Mouse (Mus musculus): Measurements from ENCODE around the gene Clk2. TPM values are rescaled to one million over a fixed set of nuclear protein-coding genes. Genes with fewer than 3 reads are reported as not detected.

The Clk2 gene
- polyA plus RNA-seq (2012; rRNA removed), result 48.3 and 50.6 TPM in 2 replicates

DNA sequence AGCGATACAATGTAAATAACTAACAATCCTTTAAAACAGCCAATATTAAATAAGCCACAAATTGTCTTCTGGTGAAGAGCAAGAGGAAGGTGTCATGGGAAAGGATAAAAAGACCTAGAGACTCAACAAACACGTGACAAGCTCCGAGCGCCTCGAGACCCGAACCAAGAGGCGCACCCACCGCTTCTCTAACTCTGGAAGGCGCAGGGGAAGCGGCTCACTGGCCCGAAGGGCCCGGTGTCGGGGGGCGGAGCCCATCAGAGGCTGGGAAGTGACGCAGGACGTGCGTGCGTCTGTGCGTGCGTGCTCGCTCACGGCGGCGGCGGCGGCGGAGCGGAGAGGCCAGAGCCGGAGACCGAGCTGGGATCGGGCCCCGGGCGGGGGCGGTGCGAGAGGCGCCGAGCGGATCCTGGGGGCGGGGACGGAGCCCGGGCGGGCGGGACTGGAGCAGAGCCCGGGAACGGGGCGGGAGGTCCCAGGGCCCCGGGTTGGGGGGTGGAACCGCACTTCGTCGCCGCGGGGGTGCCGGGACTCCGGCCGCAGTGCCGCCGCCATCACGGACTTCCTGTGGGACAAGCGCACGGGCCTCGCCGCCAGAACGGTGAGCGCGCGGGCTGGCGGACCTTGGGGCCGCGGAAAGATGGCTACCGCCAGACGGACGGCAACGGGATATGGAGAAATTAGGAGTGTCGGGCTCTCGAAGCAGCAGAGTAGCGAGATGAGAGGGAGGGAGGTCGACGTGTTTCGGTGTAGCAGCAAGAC is at the start of gene Clk2:
Gene Clk2 (plus strand): TSS at position 290 of the 762 bp plus-strand sequence.
- Histone ChIP-seq H3K36me3 (ENCODE audit: control insufficient read depth, insufficient read depth, low read length) (peaks cover 8% of the 10 kb centered on the region), H3K27ac (ENCODE audit: control insufficient read depth, insufficient read depth, low read depth, low read length) (peak within 1 kb of the TSS; percentile 95), H3K4me1 (ENCODE audit: control insufficient read depth, insufficient read depth, low read length) (peaks cover 10% of the 10 kb centered on the region), H3K4me3 (ENCODE audit: control insufficient read depth, low read depth, low read length) (peak within 1 kb of the TSS; percentile 95), H3K27me3 (ENCODE audit: control insufficient read depth, insufficient read depth, low read length) (no peaks in the 10 kb centered on the region)
- no peak for TF ChIP-seq CTCF (IDR thresholded peaks at IDR 0.05; ENCODE audit: control insufficient read depth, insufficient read depth, insufficient replicate concordance, low read depth, low read length)
- peak; percentile 79 for TF ChIP-seq POLR2A (IDR thresholded peaks at IDR 0.05; ENCODE audit: control insufficient read depth, low read depth, low read length)

DNA sequence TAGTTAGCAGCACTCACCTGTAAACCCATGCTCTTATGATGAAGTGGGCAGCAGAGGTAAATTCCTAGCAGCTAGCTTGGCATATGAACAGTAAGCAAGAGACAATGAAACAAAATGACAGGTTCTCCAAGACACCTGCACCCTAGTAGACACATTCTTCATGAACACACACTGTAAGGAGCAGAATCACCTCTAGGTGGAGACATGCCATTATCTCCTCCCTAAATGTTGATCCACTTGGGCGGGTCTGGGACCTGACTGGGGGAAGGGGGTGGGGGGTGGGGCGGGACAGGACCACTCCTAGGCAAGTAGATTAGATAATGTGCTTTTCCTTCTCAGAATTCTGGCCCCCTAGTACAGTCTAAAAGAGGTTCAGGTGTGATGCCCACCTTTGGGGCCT is 49.1 kb upstream of the Clk2 start:
- Histone ChIP-seq H3K27ac (ENCODE audit: control insufficient read depth, insufficient read depth, low read depth, low read length) (no peak overlapping the region), H3K4me1 (ENCODE audit: control insufficient read depth, insufficient read depth, low read length) (no peaks in the 10 kb centered on the region), H3K36me3 (ENCODE audit: control insufficient read depth, insufficient read depth, low read length) (no peaks in the 10 kb centered on the region), H3K27me3 (ENCODE audit: control insufficient read depth, insufficient read depth, low read length) (no peaks in the 10 kb centered on the region), H3K4me3 (ENCODE audit: control insufficient read depth, low read depth, low read length) (no peak overlapping the region)
- TF ChIP-seq CTCF (IDR thresholded peaks at IDR 0.05; ENCODE audit: control insufficient read depth, insufficient read depth, insufficient replicate concordance, low read depth, low read length) (no peak; the same call in 1 of the 2 replicates), POLR2A (IDR thresholded peaks at IDR 0.05; ENCODE audit: control insufficient read depth, low read depth, low read length) (no peak)

DNA sequence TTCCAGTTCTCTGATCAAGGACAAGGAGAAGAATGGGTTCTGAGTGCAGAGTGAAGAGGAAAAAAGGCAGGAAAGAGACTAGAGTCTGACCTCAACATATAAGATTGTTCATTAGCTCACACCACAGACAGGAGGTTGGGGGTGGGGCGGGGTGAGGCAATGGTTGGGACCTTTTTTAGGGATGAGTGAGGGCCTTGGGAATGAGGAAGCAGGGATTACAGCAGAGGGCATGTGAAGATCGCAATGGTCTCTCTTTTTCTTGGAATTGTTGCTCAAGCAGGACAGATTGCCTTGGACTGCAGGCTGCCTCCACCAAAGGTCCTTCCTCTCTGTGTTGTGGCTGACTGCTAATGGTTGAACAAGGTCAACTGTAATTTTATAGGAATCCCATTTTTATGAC is 41.3 kb upstream of the Clk2 start:
- H3K27me3 ChIP-seq (ENCODE audit: control insufficient read depth, insufficient read depth, low read length), result no peaks in the 10 kb centered on the region
- no peaks in the 10 kb centered on the region for H3K36me3 ChIP-seq (ENCODE audit: control insufficient read depth, insufficient read depth, low read length)
- TF ChIP-seq POLR2A (IDR thresholded peaks at IDR 0.05; ENCODE audit: control insufficient read depth, low read depth, low read length) (no peak), CTCF (IDR thresholded peaks at IDR 0.05; ENCODE audit: control insufficient read depth, insufficient read depth, insufficient replicate concordance, low read depth, low read length) (no peak)
- no peak overlapping the region for H3K27ac ChIP-seq (ENCODE audit: control insufficient read depth, insufficient read depth, low read depth, low read length)
- no peak overlapping the region for H3K4me3 ChIP-seq (ENCODE audit: control insufficient read depth, low read depth, low read length)
- H3K4me1 ChIP-seq (ENCODE audit: control insufficient read depth, insufficient read depth, low read length), result no peaks in the 10 kb centered on the region

DNA sequence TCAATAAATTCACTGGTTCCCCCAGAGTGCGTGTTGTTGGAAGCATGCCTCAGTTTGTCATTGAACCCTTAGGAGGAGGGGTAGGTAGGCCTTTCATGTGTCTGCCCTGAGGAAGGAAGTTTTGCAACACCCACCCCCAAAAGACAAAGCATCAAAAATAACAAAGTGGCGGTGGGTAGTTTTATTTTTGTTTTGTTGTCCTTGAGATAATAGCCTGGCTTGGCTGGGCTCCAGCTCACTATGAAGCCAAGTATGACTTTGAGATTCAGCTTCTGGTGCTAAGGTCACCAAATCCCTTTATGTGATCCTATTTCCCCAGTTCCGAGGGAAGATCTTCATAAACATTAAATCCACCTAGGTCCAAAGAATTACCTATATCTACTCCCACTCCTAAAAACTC is 40.4 kb upstream of the Clk2 start:
- Histone ChIP-seq H3K36me3 (ENCODE audit: control insufficient read depth, insufficient read depth, low read length) (no peaks in the 10 kb centered on the region), H3K27ac (ENCODE audit: control insufficient read depth, insufficient read depth, low read depth, low read length) (no peak overlapping the region; the same call in 1 of the 2 replicates), H3K4me3 (ENCODE audit: control insufficient read depth, low read depth, low read length) (no peak overlapping the region), H3K27me3 (ENCODE audit: control insufficient read depth, insufficient read depth, low read length) (no peaks in the 10 kb centered on the region), H3K4me1 (ENCODE audit: control insufficient read depth, insufficient read depth, low read length) (no peaks in the 10 kb centered on the region)
- TF ChIP-seq POLR2A (IDR thresholded peaks at IDR 0.05; ENCODE audit: control insufficient read depth, low read depth, low read length) (no peak), CTCF (IDR thresholded peaks at IDR 0.05; ENCODE audit: control insufficient read depth, insufficient read depth, insufficient replicate concordance, low read depth, low read length) (no peak)

DNA sequence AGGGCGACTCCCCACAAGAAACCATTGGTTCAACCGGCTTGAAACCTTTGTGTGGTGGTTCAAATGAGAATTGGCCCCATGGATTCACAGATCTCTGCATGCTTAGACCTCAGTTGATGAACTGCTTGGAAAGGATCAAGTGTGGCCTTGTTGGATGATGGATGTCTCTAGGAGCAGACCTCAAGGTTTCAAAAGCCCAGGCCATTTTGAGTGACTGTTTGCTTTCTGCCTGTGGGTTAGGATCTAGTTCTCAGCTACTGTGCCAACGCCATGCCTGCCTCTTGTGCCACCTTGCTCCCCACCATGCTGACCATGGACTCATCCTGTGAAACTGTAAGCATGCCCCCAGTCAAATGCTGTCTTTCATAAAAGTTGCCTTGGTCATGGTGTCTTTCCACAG is 38.6 kb upstream of the Clk2 start:
- no peak overlapping the region for H3K27ac ChIP-seq (ENCODE audit: control insufficient read depth, insufficient read depth, low read depth, low read length)
- no peaks in the 10 kb centered on the region for H3K4me1 ChIP-seq (ENCODE audit: control insufficient read depth, insufficient read depth, low read length)
- H3K27me3 ChIP-seq (ENCODE audit: control insufficient read depth, insufficient read depth, low read length), result no peaks in the 10 kb centered on the region
- H3K36me3 ChIP-seq (ENCODE audit: control insufficient read depth, insufficient read depth, low read length), result no peaks in the 10 kb centered on the region
- TF ChIP-seq CTCF (IDR thresholded peaks at IDR 0.05; ENCODE audit: control insufficient read depth, insufficient read depth, insufficient replicate concordance, low read depth, low read length), result no peak
- TF ChIP-seq POLR2A (IDR thresholded peaks at IDR 0.05; ENCODE audit: control insufficient read depth, low read depth, low read length), result no peak
- no peak overlapping the region for H3K4me3 ChIP-seq (ENCODE audit: control insufficient read depth, low read depth, low read length)

DNA sequence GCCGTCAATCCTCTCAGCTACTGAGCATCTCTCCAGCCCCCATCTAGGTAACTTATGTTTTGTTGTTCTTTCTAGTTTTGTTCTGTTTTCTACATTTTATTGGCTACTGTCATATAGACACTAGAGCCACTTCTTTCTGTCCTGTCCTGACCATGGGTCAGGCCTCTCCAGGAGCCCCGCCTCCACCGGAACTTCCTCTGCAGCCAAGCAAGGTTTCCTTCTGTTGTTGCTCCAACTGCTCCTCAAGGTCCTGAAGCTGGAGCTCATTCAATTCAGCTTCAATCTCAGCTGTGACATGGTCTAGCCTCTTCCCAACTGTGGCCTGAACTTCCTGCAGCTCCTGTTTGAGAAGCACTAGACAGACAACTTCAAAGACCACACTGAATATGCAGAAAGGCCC is 34.7 kb upstream of the Clk2 start:
- H3K27me3 ChIP-seq (ENCODE audit: control insufficient read depth, insufficient read depth, low read length), result no peaks in the 10 kb centered on the region
- H3K4me3 ChIP-seq (ENCODE audit: control insufficient read depth, low read depth, low read length), result no peak overlapping the region
- H3K27ac ChIP-seq (ENCODE audit: control insufficient read depth, insufficient read depth, low read depth, low read length), result no peak overlapping the region
- no peaks in the 10 kb centered on the region for H3K36me3 ChIP-seq (ENCODE audit: control insufficient read depth, insufficient read depth, low read length)
- H3K4me1 ChIP-seq (ENCODE audit: control insufficient read depth, insufficient read depth, low read length), result peaks cover 5% of the 10 kb centered on the region
- TF ChIP-seq CTCF (IDR thresholded peaks at IDR 0.05; ENCODE audit: control insufficient read depth, insufficient read depth, insufficient replicate concordance, low read depth, low read length) (no peak), POLR2A (IDR thresholded peaks at IDR 0.05; ENCODE audit: control insufficient read depth, low read depth, low read length) (no peak)

DNA sequence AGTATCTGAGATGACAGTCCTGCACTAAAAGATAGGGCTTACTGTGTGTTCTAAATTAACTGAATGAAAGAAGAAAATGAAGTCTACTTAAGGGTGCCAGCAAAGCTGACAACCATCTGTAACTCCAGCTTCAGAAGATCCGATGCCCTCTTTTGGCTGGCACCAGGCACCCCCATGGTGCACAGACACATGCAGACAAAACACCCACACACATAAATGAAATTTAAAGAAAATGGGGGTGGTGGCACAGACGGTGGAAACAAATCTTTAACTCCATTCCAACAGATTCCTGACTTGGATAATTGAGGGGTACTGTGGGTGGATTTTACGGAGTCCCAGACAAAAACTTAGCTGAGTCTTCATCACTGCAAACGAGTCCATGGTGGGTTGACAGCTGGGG is 32.8 kb upstream of the Clk2 start:
- no peak overlapping the region for H3K27ac ChIP-seq (ENCODE audit: control insufficient read depth, insufficient read depth, low read depth, low read length)
- H3K36me3 ChIP-seq (ENCODE audit: control insufficient read depth, insufficient read depth, low read length), result no peaks in the 10 kb centered on the region
- H3K27me3 ChIP-seq (ENCODE audit: control insufficient read depth, insufficient read depth, low read length), result no peaks in the 10 kb centered on the region
- no peak overlapping the region for H3K4me3 ChIP-seq (ENCODE audit: control insufficient read depth, low read depth, low read length)
- H3K4me1 ChIP-seq (ENCODE audit: control insufficient read depth, insufficient read depth, low read length), result peaks cover 5% of the 10 kb centered on the region
- TF ChIP-seq POLR2A (IDR thresholded peaks at IDR 0.05; ENCODE audit: control insufficient read depth, low read depth, low read length), result no peak
- TF ChIP-seq CTCF (IDR thresholded peaks at IDR 0.05; ENCODE audit: control insufficient read depth, insufficient read depth, insufficient replicate concordance, low read depth, low read length), result no peak

Data from testis, adult 2 months (tissue).